Mouse (Mus musculus): ENCODE data around the gene Rnf44. TPM values are rescaled to one million over a fixed set of nuclear protein-coding genes. Genes with fewer than 3 reads are reported as not detected.

Rnf44 gene
- polyA plus RNA-seq, 1 experiment from 2014 or later, result 111 TPM

- Histone ChIP-seq H3K4me2 (no peak overlapping the region), H3K4me3 (ENCODE audit: low read depth, low read length) (no peak overlapping the region), H3K27me3 (ENCODE audit: control insufficient read depth, insufficient read depth, low read length) (no peaks in the 10 kb centered on the region), H3K27ac (ENCODE audit: low read depth, low read length) (no peak overlapping the region), H3K4me1 (ENCODE audit: control insufficient read depth, insufficient read depth, low read length) (no peaks in the 10 kb centered on the region), H3K9me3 (ENCODE audit: control insufficient read depth, low read length) (no peaks in the 10 kb centered on the region), H3K9ac (ENCODE audit: low read length) (no peak overlapping the region), H3K36me3 (ENCODE audit: control insufficient read depth, insufficient read depth, low read length) (peaks cover 47% of the 10 kb centered on the region)
- over 99% methylated on average over 3 of the region's 3 CpGs for WGBS
- no peak for DNase-seq (ENCODE audit: low spot score, missing footprints)
- no peak for ATAC-seq (ENCODE audit: low FRiP score)
These were observed 43.2 kb downstream of the Rnf44 start for GRCm38 (mm10) chr13:54650461-54650860.

- no peak overlapping the region for H3K4me2 ChIP-seq
- no peaks in the 10 kb centered on the region for H3K9me3 ChIP-seq (ENCODE audit: control insufficient read depth, low read length)
These were observed 58.7 kb downstream of the Rnf44 start for GRCm38 (mm10) chr13:54635011-54635410.

GRCm38 (mm10) chr13:54632731-54633277, 60.9 kb downstream of the Rnf44 start:
- Histone ChIP-seq H3K9me3 (ENCODE audit: control insufficient read depth, low read length) (no peaks in the 10 kb centered on the region), H3K4me2 (no peak overlapping the region), H3K4me3 (ENCODE audit: low read depth, low read length) (no peak overlapping the region), H3K27me3 (ENCODE audit: control insufficient read depth, insufficient read depth, low read length) (no peaks in the 10 kb centered on the region), H3K27ac (ENCODE audit: low read depth, low read length) (no peak overlapping the region), H3K4me1 (ENCODE audit: control insufficient read depth, insufficient read depth, low read length) (no peaks in the 10 kb centered on the region), H3K9ac (ENCODE audit: low read length) (no peak overlapping the region), H3K36me3 (ENCODE audit: control insufficient read depth, insufficient read depth, low read length) (0 out of 2 replicates have a peak, but pooled peaks cover 3% of the 10 kb centered on the region)
- WGBS, result 81% methylated on average over 3 of the region's 3 CpGs
- DNase-seq (ENCODE audit: low spot score, missing footprints), result no peak
- ATAC-seq (ENCODE audit: low FRiP score), result no peak

More at GRCm38 (mm10) chr13:54635011-54635410, 58.7 kb downstream of the Rnf44 start:
- Histone ChIP-seq H3K4me3 (ENCODE audit: low read depth, low read length) (no peak overlapping the region), H3K4me1 (ENCODE audit: control insufficient read depth, insufficient read depth, low read length) (no peaks in the 10 kb centered on the region), H3K27ac (ENCODE audit: low read depth, low read length) (no peak overlapping the region), H3K9ac (ENCODE audit: low read length) (no peak overlapping the region), H3K27me3 (ENCODE audit: control insufficient read depth, insufficient read depth, low read length) (no peaks in the 10 kb centered on the region), H3K36me3 (ENCODE audit: control insufficient read depth, insufficient read depth, low read length) (peaks cover 6% of the 10 kb centered on the region; the same call in 1 of the 2 replicates)
- ATAC-seq (ENCODE audit: low FRiP score), result no peak
- WGBS, result 94% methylated on average over 3 of the region's 3 CpGs
- DNase-seq (ENCODE audit: low spot score, missing footprints), result no peak

Other genes with a start within 250 kb of the Rnf44 start
- gene Thoc3, start 225.1 kb downstream of the Rnf44 start, polyA plus RNA-seq (2014; fragmentation: Nextera tagmentation; extraction: Ambion mirVana), result 161 and 163 TPM in 2 replicates
- 14.1 and 17.8 TPM in 2 replicates for gene Simc1, start 190.1 kb downstream of the Rnf44 start, polyA plus RNA-seq (2014; fragmentation: Nextera tagmentation; extraction: Ambion mirVana)
- 263 and 264 TPM in 2 replicates for gene 4833439L19Rik, start 128.5 kb downstream of the Rnf44 start, polyA plus RNA-seq (2014; fragmentation: Nextera tagmentation; extraction: Ambion mirVana)
- 28.5 and 29.7 TPM in 2 replicates for gene Arl10, start 118.9 kb downstream of the Rnf44 start, polyA plus RNA-seq (2014; fragmentation: Nextera tagmentation; extraction: Ambion mirVana)
- gene Nop16, start 103.8 kb downstream of the Rnf44 start, polyA plus RNA-seq (2014; fragmentation: Nextera tagmentation; extraction: Ambion mirVana), result 65.1 and 67.0 TPM in 2 replicates
- 164 and 168 TPM in 2 replicates for gene Higd2a, start 103.7 kb downstream of the Rnf44 start, polyA plus RNA-seq (2014; fragmentation: Nextera tagmentation; extraction: Ambion mirVana)
- 22.3 and 28.1 TPM in 2 replicates for gene Cltb, start 82.6 kb downstream of the Rnf44 start, polyA plus RNA-seq (2014; fragmentation: Nextera tagmentation; extraction: Ambion mirVana)
- gene Faf2, start 72.1 kb downstream of the Rnf44 start, polyA plus RNA-seq (2014; fragmentation: Nextera tagmentation; extraction: Ambion mirVana), result 86.9 and 90.9 TPM in 2 replicates
- gene Cdhr2, start 7.6 kb upstream of the Rnf44 start, polyA plus RNA-seq (2014; fragmentation: Nextera tagmentation; extraction: Ambion mirVana), result 0.06 TPM in 1 of 2 replicates, not detected in the other
- gene Gprin1, start 56.0 kb upstream of the Rnf44 start, polyA plus RNA-seq (2014; fragmentation: Nextera tagmentation; extraction: Ambion mirVana), result 9.8 and 10.8 TPM in 2 replicates
- gene Sncb, start 72.7 kb upstream of the Rnf44 start, polyA plus RNA-seq (2014; fragmentation: Nextera tagmentation; extraction: Ambion mirVana), result 1.3 TPM in 2 replicates
- not detected in 2 replicates for gene Eif4e1b, start 90.1 kb upstream of the Rnf44 start, polyA plus RNA-seq (2014; fragmentation: Nextera tagmentation; extraction: Ambion mirVana)
- 13.3 and 15.9 TPM in 2 replicates for gene Tspan17, start 95.5 kb upstream of the Rnf44 start, polyA plus RNA-seq (2014; fragmentation: Nextera tagmentation; extraction: Ambion mirVana)